Mouse (Mus musculus): ENCODE measurements around the gene Zfp3. TPM values are rescaled to one million over a fixed set of nuclear protein-coding genes. Genes with fewer than 3 reads are reported as not detected.

Zfp3 gene
- polyA plus RNA-seq, 1 experiment, result 1.2 TPM

DNA sequence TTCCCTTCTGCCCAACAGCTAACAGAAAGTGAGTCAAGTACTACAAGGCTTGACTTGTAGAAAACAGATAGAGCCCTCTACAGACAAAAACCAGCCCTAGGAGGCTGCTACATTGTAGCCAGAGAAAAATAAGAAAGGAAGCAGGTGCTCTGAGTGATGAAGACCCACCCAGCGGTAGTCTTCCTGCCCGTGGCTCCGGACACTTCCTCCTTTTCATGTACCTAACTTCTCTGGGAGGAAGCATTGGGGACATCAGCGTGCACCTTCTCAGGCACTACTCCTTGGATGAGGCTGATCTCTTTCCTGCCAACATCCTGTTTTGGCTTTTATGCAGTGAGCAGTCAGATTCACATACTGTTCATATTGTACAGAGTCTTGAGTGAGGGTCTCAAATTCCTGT, 42.7 kb downstream of the Zfp3 start:
- Histone ChIP-seq H3K4me1 (ENCODE audit: control insufficient read depth, insufficient read depth, low read length) (peaks cover 8% of the 10 kb centered on the region), H3K27me3 (ENCODE audit: control insufficient read depth, insufficient read depth, low read length) (no peaks in the 10 kb centered on the region), H3K27ac (ENCODE audit: control insufficient read depth, insufficient read depth, low read depth, low read length) (no peak overlapping the region), H3K36me3 (ENCODE audit: control insufficient read depth, insufficient read depth, low read length) (no peaks in the 10 kb centered on the region), H3K4me3 (ENCODE audit: control insufficient read depth, low read depth, low read length) (no peak overlapping the region)
- no peak for TF ChIP-seq POLR2A (IDR thresholded peaks at IDR 0.05; ENCODE audit: control insufficient read depth, low read depth, low read length)
- TF ChIP-seq CTCF (IDR thresholded peaks at IDR 0.05; ENCODE audit: control insufficient read depth, insufficient read depth, insufficient replicate concordance, low read depth, low read length), result no peak

DNA sequence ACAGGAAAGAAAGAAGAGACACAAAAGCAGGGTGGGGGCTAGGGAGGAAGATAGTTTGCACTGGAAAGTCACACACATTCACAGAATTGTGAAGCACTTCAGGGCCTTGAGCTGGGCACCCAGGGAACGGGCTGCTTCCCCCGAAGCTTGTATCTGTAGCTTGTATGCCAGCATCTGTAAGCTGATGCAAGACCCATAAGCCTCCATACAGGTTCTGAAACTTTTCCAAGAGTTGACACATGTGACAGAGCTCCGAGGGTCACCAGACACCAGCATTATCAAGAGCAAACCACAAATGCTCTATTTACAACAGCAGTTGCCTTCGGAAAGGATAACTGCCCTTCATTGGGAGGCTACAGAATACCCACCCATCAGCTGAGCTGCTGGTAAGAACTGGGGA, 43.6 kb downstream of the Zfp3 start:
- no peaks in the 10 kb centered on the region for H3K27me3 ChIP-seq (ENCODE audit: control insufficient read depth, insufficient read depth, low read length)
- peaks cover 8% of the 10 kb centered on the region for H3K4me1 ChIP-seq (ENCODE audit: control insufficient read depth, insufficient read depth, low read length)
- no peak overlapping the region for H3K27ac ChIP-seq (ENCODE audit: control insufficient read depth, insufficient read depth, low read depth, low read length)
- no peaks in the 10 kb centered on the region for H3K36me3 ChIP-seq (ENCODE audit: control insufficient read depth, insufficient read depth, low read length)
- no peak overlapping the region for H3K4me3 ChIP-seq (ENCODE audit: control insufficient read depth, low read depth, low read length)
- no peak for TF ChIP-seq POLR2A (IDR thresholded peaks at IDR 0.05; ENCODE audit: control insufficient read depth, low read depth, low read length)
- no peak for TF ChIP-seq CTCF (IDR thresholded peaks at IDR 0.05; ENCODE audit: control insufficient read depth, insufficient read depth, insufficient replicate concordance, low read depth, low read length)

- H3K27ac ChIP-seq (ENCODE audit: control insufficient read depth, insufficient read depth, low read depth, low read length), result no peak overlapping the region
- TF ChIP-seq POLR2A (IDR thresholded peaks at IDR 0.05; ENCODE audit: control insufficient read depth, low read depth, low read length), result no peak
- TF ChIP-seq CTCF (IDR thresholded peaks at IDR 0.05; ENCODE audit: control insufficient read depth, insufficient read depth, insufficient replicate concordance, low read depth, low read length), result no peak
Observed at GRCm38 (mm10) chr11:70808101-70808500, 44.1 kb downstream of the Zfp3 start.

GRCm38 (mm10) chr11:70809011-70809410, 45.0 kb downstream of the Zfp3 start:
- no peak overlapping the region for H3K4me3 ChIP-seq (ENCODE audit: control insufficient read depth, low read depth, low read length)
- peaks cover 8% of the 10 kb centered on the region for H3K4me1 ChIP-seq (ENCODE audit: control insufficient read depth, insufficient read depth, low read length)
- TF ChIP-seq POLR2A (IDR thresholded peaks at IDR 0.05; ENCODE audit: control insufficient read depth, low read depth, low read length) (no peak), CTCF (IDR thresholded peaks at IDR 0.05; ENCODE audit: control insufficient read depth, insufficient read depth, insufficient replicate concordance, low read depth, low read length) (no peak)
- no peaks in the 10 kb centered on the region for H3K36me3 ChIP-seq (ENCODE audit: control insufficient read depth, insufficient read depth, low read length)
- no peak overlapping the region for H3K27ac ChIP-seq (ENCODE audit: control insufficient read depth, insufficient read depth, low read depth, low read length)
- no peaks in the 10 kb centered on the region for H3K27me3 ChIP-seq (ENCODE audit: control insufficient read depth, insufficient read depth, low read length)

More at GRCm38 (mm10) chr11:70808101-70808500, 44.1 kb downstream of the Zfp3 start:
- Histone ChIP-seq H3K36me3 (ENCODE audit: control insufficient read depth, insufficient read depth, low read length) (no peaks in the 10 kb centered on the region), H3K4me3 (ENCODE audit: control insufficient read depth, low read depth, low read length) (no peak overlapping the region), H3K27me3 (ENCODE audit: control insufficient read depth, insufficient read depth, low read length) (no peaks in the 10 kb centered on the region), H3K4me1 (ENCODE audit: control insufficient read depth, insufficient read depth, low read length) (peaks cover 8% of the 10 kb centered on the region)

DNA sequence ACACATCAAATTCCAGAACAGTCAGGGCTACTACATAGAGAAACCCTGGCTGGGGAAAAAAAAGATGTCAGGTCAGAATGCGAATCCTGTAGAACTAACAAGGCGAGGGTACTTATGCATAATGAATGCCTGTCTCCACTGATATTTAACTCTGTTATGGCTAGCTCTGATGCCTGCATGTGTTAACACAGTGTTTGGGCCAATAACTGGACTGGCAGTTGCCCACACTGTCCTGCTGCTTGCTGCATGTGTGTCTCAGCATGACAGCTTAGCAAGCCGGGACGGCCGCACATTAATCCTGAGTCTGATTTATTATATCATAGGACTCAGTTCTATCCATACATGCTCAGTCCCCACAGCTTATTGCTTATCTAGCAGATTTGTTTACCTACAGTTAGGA, 47.0 kb downstream of the Zfp3 start:
- Histone ChIP-seq H3K36me3 (ENCODE audit: control insufficient read depth, insufficient read depth, low read length) (no peaks in the 10 kb centered on the region), H3K27ac (ENCODE audit: control insufficient read depth, insufficient read depth, low read depth, low read length) (no peak overlapping the region), H3K4me3 (ENCODE audit: control insufficient read depth, low read depth, low read length) (no peak overlapping the region), H3K27me3 (ENCODE audit: control insufficient read depth, insufficient read depth, low read length) (no peaks in the 10 kb centered on the region), H3K4me1 (ENCODE audit: control insufficient read depth, insufficient read depth, low read length) (no peaks in the 10 kb centered on the region; the same call in 1 of the 2 replicates)
- TF ChIP-seq CTCF (IDR thresholded peaks at IDR 0.05; ENCODE audit: control insufficient read depth, insufficient read depth, insufficient replicate concordance, low read depth, low read length), result no peak
- TF ChIP-seq POLR2A (IDR thresholded peaks at IDR 0.05; ENCODE audit: control insufficient read depth, low read depth, low read length), result no peak

DNA sequence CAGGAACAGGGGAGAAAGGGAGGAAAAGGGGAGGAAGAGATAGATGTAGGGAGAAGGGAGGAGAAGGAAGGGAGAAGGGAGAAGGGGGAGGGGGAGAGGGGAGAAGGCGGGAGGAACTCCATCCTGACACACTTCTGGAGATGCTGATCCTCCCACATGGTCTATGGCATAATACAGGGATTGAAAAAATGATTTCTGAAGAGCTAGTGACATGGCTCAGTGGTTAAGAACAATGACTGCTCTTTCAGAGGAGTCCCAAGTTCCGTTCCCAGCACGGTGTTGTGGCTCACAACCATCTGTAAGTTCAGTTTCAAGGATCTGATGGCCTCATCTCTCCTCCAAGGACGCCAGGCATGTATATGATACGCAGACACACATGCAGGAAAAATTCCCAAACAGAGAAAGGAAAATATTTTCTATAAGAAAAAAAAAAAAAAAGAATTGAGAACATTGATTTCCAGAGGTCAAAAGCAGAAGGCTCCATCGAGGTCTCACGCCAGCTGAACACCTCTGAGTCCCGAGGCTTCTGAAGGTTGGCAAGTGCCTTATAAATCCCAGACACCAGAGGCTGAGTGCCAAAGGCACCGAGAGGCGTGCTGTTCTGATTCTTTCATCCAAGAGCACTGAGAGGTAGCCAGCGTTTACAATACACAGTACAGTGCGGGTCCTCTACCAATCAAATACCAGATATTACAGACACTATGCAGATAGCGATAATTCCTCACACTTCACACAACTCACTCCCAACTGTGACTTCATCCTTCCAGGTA, 47.6 kb downstream of the Zfp3 start:
- no peaks in the 10 kb centered on the region for H3K27me3 ChIP-seq (ENCODE audit: control insufficient read depth, insufficient read depth, low read length)
- H3K36me3 ChIP-seq (ENCODE audit: control insufficient read depth, insufficient read depth, low read length), result no peaks in the 10 kb centered on the region
- H3K4me1 ChIP-seq (ENCODE audit: control insufficient read depth, insufficient read depth, low read length), result no peaks in the 10 kb centered on the region; the same call in 1 of the 2 replicates
- H3K4me3 ChIP-seq (ENCODE audit: control insufficient read depth, low read depth, low read length), result no peak overlapping the region
- TF ChIP-seq POLR2A (IDR thresholded peaks at IDR 0.05; ENCODE audit: control insufficient read depth, low read depth, low read length) (no peak), CTCF (IDR thresholded peaks at IDR 0.05; ENCODE audit: control insufficient read depth, insufficient read depth, insufficient replicate concordance, low read depth, low read length) (no peak)
- H3K27ac ChIP-seq (ENCODE audit: control insufficient read depth, insufficient read depth, low read depth, low read length), result no peak overlapping the region

DNA sequence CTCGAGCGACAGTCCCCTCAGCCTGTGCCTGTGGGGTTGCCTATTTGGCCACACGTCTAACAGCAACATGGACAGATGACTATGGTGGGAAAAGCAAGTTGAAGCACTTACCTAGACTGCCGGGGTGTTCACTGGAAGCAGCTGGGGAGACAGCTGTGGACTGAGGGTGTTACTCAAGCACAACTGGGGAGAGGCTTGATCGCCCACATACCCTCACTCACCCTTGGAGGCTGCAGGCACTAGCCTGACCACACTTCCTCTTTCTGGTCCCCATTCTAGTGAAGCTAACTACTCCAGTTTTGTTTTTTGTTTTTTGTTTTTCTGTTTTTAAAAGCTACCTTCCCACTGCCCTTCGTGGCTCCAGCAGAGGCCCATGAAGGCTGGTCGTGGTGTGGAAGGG, 48.4 kb downstream of the Zfp3 start, which contains the start of gene Scimp:
Scimp (minus strand) TSS at position 222 of the 400 bp plus-strand sequence.
- Histone ChIP-seq H3K4me3 (ENCODE audit: control insufficient read depth, low read depth, low read length) (no peak within 1 kb of the TSS), H3K27me3 (ENCODE audit: control insufficient read depth, insufficient read depth, low read length) (no peaks in the 10 kb centered on the region), H3K4me1 (ENCODE audit: control insufficient read depth, insufficient read depth, low read length) (no peaks in the 10 kb centered on the region), H3K36me3 (ENCODE audit: control insufficient read depth, insufficient read depth, low read length) (no peaks in the 10 kb centered on the region), H3K27ac (ENCODE audit: control insufficient read depth, insufficient read depth, low read depth, low read length) (no peak within 1 kb of the TSS)
- TF ChIP-seq POLR2A (IDR thresholded peaks at IDR 0.05; ENCODE audit: control insufficient read depth, low read depth, low read length), result no peak
- no peak for TF ChIP-seq CTCF (IDR thresholded peaks at IDR 0.05; ENCODE audit: control insufficient read depth, insufficient read depth, insufficient replicate concordance, low read depth, low read length)

All from testis, adult 2 months (tissue).